Mouse (Mus musculus) lung, adult 2 months (tissue): ENCODE measurements around the gene Sec14l5.
"Not testable (repeated sequence)": the region's sequence is repeated elsewhere in the genome, so short reads cannot be mapped to it uniquely, and the experiment has no call there.

Experiments
- CTCF ChIP-seq: fragments of 200-500 bp; IDR thresholded peaks from 2 replicates; pipeline ENCODE4 v1.5.1; 2011; ENCODE audit warnings: mild to moderate bottlenecking, low read length, control low read depth; ENCODE audit not compliant: insufficient read depth
- POLR2A ChIP-seq: fragments of 200-500 bp; IDR thresholded peaks from 2 replicates; pipeline ENCODE4 v1.6.1; 2011; ENCODE audit warnings: low read depth, mild to moderate bottlenecking, control low read depth, low read length, borderline replicate concordance; ENCODE audit errors: extremely low read depth

DNA sequence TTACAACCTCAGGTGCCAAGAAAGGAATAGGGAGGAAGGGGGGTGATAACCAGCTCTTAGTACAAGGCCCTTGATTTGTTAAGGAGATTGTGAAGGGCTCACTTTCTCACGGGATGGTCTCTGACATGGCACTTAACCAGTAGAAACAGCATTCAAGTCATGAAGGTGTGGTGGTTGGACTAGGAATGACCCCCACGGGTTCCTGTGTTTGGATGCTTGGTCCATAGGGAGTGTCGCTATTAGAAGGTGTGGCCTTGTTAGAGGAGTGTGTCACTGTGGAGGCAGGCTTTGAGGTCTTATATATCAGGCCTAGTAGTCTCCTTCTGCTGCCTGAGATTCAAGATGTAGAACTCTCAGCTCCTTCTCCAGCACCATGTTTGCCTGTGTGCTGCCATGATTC is 81.2 kb downstream of the Sec14l5 start:
- not testable (repeated sequence) for TF ChIP-seq CTCF, POLR2A
